Mouse (Mus musculus) frontal cortex, postnatal 25 days (tissue): ENCODE measurements at regions not wholly inside any gene's neighbourhood (a gene's known extent, or its start where the extent isn't known, plus 50 kb on each side); places are given as distances from the start of the nearest gene placed in this dataset.

Source experiments
- DNase-seq, 2 experiments: peaks; one replicate each; pipeline ENCODE4 v3.0.0; 2022; ENCODE audit warnings: low spot score in 2 of 2

DNA sequence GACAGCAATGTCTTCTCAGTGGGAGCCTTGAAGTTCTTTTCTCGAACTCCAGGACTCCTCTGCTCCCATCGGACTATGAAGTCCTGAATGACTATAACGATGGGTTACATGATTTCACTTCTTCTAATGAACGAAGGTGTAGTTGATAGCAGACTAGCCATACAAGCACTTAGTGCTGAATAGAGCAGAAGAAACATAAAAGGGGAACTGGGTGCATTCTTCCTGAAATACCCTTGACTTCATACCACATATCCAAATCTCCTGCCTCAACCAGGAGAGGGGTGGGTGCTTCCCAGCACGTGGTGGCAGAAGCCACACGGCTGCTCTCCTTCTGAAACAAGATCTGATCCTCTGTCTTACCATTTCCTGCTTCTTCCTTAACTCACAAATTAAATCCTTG is 407.4 kb downstream of the Atp23 start:
- DNase-seq = no peak

DNA sequence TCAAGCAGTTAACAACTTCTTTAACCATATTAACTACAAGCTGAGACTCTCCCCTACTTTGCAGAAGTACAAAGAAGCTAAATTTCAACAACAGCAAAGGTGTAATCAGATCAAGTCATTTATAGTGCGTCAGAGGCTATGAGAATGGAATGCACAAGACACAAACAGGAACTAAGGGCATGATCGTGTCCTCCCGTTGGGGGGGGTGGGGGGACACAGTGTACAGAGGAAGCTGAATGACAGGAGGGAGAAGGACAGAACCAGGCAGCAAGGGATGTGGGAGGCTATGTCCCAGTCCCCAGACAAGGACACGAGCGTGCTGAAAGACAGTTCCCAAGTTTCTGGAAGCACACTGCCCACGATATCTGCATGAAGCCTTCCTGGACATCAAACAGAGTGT is 408.9 kb downstream of the Atp23 start:
- DNase-seq = no peak

GRCm38 (mm10) chr10:126485129-126485528 is 416.0 kb downstream of the Atp23 start:
- no peak for DNase-seq

- DNase-seq = no peak
Observed at GRCm38 (mm10) chr10:126483479-126483878, 417.7 kb downstream of the Atp23 start.

GRCm38 (mm10) chr10:126480382-126480781 is 420.8 kb downstream of the Atp23 start:
- no peak for DNase-seq

DNA sequence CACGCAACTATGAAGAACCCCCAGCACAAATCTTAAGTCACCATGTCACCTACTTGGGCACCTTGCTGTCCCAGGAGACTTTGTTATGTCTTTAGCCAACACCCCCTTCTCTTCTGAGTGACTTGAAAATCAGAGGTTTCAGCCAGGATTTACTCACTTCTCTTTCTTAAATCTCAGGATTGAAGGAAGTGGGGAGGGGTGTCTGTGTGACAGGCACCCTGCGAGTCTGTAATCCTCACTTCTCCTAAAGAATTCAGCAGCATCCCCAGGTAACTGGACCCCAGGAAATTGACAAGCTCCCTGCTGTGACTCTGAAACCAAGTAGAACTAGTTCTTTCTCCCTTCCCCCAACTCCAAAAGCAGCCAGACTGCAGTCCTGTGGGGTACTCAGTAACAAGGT is 421.4 kb downstream of the Atp23 start:
- no peak for DNase-seq

- DNase-seq = no peak
Observed at GRCm38 (mm10) chr10:126473050-126473719, 428.0 kb downstream of the Atp23 start.

GRCm38 (mm10) chr10:126470838-126471491 is 430.2 kb downstream of the Atp23 start:
- no peak for DNase-seq

DNA sequence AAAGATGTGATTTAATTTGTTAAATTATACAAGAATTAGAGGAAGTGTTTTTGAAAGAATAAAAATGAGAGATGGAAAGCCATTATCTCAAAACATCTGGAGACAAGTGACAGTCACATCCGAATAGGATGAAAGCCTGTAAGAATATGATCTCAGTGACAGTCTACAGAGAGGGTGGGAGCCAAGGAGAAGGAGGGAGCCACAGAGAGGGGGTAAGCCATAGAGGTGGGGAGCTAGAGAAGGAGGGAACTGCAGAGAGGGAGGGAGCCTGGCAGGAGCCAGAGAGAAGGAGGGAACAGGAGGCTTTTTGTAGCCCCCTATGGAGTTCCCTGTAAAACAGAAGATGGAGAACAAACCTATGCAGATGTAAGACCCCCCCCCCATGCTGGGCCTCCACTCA is 438.4 kb downstream of the Atp23 start:
- DNase-seq = no peak

DNA sequence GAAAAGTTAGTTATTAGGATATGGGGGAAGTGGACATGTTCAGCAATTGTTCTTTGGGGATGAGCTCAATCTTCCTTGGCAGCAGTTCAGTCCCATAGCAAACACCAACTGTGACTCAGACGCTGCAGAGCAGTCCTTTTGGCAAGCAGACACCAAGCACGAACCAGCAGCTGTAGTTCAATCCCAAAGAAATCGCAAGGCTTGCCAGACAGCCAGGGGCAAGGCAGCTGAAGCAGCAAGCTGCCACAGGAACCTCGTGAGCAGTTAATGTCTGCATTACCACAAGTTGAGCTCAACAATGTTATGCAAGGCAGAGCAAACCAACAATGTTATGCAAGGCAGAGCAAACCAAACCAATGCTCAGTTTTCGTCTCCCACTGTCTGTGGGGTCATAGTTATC is 442.6 kb downstream of the Atp23 start:
- DNase-seq = no peak

DNA sequence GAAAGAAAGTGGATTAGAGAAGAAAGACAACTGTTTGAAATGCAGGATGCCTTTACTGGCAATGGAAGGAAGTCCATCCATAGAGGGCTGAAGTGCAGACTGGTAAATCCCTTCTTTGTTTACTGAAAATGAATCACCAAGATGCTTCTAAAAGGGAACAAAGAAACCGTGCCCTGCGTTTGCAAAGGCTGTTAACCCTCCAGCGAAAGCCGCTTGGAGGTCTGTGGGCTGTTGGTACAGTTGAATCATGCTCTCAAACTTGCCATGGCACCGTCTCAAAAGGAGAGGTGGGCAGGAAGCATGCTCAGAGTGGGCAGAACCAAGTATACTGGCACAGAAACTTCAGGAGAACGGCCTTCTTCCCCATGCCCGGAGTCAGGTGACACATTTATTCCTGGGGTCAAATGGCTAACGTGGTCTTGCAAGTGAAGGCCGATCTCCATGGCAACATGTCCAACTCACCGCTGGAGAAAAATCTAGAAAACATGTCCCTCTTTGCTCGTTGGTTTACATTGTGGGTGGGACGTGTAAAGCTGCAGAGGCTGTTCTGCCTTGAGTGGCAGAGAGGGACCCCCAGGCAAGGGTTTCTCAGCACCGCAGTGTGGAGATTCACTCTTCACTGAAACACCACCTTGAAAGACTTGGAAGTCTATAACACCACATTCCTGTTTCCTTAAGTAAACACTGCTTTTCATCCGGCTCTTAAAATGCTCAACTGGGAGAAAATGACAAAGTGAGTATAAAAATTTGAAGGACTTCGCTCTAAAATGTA is 448.2 kb downstream of the Atp23 start:
- DNase-seq = no peak

- DNase-seq = no peak
Observed at GRCm38 (mm10) chr10:126452057-126452622, 449.0 kb downstream of the Atp23 start.

- no peak for DNase-seq
Observed at GRCm38 (mm10) chr10:126431222-126431621, 465.3 kb downstream of the Lrig3 start.

GRCm38 (mm10) chr10:126430346-126430745 is 464.4 kb downstream of the Lrig3 start:
- DNase-seq = no peak

- no peak for DNase-seq
Observed at GRCm38 (mm10) chr10:126429502-126429901, 463.5 kb downstream of the Lrig3 start.

DNA sequence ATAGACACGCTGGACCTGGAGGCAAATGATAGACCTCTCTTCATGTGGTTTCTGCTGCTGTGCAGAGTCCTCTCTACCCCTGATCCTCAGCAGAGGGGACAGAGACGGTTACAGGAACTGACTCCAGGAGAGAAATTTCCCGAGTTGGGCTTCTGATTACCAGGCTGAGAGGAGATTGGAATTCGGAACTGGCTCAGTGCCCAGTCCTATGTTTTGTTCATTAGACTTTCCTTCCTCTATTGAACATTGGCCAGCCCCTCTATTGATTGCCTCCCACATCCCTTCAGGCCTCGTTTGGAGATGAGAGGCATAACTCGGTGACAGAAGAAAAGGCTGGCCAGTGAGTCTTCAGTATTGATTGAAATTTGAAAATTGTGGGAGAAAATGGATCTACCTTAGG is 456.1 kb downstream of the Lrig3 start:
- DNase-seq = no peak

- no peak for DNase-seq
Observed at GRCm38 (mm10) chr10:126413786-126414185, 447.8 kb downstream of the Lrig3 start.

GRCm38 (mm10) chr10:126392235-126392634 is 426.3 kb downstream of the Lrig3 start:
- no peak for DNase-seq

DNA sequence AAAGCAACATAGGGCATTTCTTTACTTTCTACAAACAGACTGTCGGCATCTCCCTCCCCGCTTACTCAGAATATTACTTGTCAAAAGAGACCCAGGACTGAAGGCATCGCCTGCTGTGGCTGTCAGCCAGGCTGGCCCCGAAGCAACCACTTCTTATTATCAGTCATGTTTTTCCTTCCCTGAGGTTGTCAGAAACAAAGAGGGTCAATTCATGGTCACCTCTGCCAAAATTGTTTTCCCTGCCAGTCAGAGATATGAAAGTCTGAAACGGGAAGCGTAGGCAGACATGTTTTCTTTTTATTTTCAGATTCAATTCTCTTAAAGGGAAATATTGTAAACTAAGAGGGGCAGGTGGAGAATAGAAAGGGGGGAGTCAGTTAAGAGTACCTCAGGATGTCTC is 425.8 kb downstream of the Lrig3 start:
- no peak for DNase-seq

GRCm38 (mm10) chr10:126386430-126386829 is 420.5 kb downstream of the Lrig3 start:
- no peak for DNase-seq

GRCm38 (mm10) chr10:126385644-126386043 is 419.7 kb downstream of the Lrig3 start:
- no peak for DNase-seq

GRCm38 (mm10) chr10:126380381-126380780 is 414.4 kb downstream of the Lrig3 start:
- no peak for DNase-seq

GRCm38 (mm10) chr10:126379239-126379638 is 413.3 kb downstream of the Lrig3 start:
- DNase-seq = no peak
